Mouse (Mus musculus) left cerebral cortex, postnatal 10 days (tissue): ENCODE results near the gene Gm4553. TPM values are rescaled to one million over a fixed set of nuclear protein-coding genes. Genes with fewer than 3 reads are reported as not detected.
"Not testable (repeated sequence)": the region's sequence is repeated elsewhere in the genome, so short reads cannot be mapped to it uniquely, and the experiment has no call there.

Experiments
- DNase-seq, 2 experiments: peaks; one replicate each; pipeline ENCODE4 v3.0.0; 2021 to 2022; ENCODE audit warnings: low spot score in 2 of 2, mixed read lengths in 1 of 2; ENCODE audit errors: extremely low spot score in 1 of 2
- intact Hi-C: fragments of 180-260 bp; cut with DNase I; formaldehyde crosslinking; loops from one replicate; pipeline ENCODE4 v1.15.1; 2025
- total RNA-seq, 2 experiments: library from RNA; stranded (reverse); gene quantifications; 2 replicates each; pipeline ENCODE4 v1.2.3; 2021

Gene Gm4553
- total RNA-seq, 2 experiments from 2014 or later: not detected

DNA sequence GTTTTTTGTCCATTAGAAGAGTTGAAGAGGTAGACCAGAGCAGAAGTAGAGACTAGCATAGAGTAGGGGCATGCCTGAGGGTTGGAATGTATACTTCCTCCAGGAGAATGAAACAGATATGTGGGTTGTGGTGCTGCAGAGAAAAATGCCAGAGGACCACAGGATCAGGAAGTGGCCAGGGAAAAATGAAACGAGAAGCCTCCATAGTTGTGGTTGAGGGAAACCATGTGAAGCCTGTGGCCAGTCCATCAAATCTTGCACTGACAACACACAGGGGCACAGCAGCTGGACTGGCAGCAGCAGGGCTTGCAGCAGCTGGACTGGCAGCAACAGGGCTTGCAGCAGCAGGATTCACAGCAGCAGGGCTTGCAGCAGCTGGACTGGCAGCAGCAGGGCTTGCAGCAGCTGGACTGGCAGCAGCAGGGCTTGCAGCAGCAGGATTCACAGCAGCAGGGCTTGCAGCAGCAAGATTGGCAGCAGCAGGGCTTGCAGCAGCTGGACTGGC lies 22.0 kb downstream of the Gm4553 start:
- DNase-seq, intact Hi-C loops: not testable (repeated sequence)

DNA sequence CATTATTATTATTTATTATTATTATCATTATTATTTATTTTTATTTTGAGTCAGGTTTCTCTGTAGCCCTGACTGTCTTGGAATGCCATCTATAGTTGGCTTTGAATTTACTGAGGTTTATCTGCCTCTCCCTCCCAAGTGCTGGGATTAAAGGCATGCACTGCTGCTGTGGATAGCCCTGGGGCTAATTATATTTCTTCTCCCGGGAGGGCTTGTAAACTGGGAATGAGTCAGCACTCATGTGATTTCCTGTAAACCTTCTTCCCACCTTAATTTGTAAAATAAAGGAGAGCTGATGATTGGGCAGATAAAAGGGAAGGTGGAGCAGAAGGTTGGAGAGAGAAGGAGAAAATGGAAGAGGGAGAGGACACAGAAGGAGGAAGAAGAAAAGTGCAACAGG lies 24.8 kb downstream of the Gm4553 start:
- no peak for DNase-seq
- intact Hi-C loops: no loop called here

DNA sequence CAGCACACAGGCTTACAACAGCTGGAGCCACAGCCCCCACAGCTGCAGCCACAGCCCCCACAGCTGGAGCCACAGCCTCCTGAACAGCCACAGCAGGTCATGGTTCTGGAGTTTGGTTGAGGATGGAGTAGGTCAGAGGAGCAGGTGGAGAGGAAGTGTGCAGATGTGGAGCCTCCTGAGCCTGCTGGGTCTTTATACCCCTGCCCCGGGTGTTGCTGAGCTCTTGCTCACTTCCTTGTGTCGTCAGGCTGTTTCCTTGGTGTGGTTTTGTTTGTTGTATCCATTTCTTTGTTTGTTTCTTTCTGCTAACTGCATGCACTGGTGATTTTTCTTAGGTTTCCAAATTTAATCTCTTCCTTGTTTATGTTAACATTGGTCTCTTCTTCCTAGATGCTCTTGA lies 29.6 kb downstream of the Gm4553 start, which contains the start of gene Gm39115:
Gm39115 (minus strand) TSS at position 101 of the 400 bp plus-strand sequence.
- not testable (repeated sequence) for DNase-seq

DNA sequence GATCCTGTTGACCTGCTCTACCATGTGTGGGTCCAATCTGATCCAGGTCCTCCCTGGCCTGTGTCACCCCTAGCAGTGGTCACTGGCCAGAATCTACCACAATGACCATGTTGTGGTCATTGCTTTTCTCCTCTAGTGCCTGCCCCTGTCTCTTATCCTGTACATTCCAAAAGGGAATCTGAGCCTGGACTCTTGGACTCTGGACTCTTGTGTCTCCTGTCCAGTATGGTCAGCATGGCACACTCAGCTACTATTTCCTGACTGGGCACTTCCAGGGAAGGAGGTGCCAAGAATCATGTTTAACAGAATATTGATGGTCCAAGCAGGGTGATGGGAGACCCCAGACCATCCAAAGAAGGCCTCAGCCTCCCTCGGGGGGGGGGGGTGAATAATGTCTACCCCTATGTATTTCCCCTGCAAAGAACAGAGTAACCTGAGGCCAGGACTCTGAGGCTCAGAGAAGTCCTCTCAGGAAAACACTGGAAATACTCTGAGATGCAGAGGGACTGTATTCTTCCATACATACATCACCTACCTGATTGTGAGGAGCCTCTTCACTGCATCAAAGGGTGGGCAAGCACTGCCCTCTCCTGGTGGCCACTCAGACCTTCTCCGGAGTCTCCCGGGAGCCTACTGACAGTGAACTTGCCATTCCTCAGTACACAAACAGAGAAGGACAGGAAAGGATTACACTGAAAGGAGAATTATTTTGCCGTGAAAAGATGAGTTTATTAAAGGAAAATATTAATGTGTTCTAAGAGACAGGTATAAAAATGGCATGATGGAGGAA lies 31.1 kb downstream of the Gm4553 start:
- intact Hi-C loops: no loop called here
- peak in 1 of 2 experiments; percentile 41 for DNase-seq

More for the DNA sequence above, 29.6 kb downstream of the Gm4553 start, which contains the start of gene Gm39115:
- intact Hi-C loops: not testable (repeated sequence)

DNA sequence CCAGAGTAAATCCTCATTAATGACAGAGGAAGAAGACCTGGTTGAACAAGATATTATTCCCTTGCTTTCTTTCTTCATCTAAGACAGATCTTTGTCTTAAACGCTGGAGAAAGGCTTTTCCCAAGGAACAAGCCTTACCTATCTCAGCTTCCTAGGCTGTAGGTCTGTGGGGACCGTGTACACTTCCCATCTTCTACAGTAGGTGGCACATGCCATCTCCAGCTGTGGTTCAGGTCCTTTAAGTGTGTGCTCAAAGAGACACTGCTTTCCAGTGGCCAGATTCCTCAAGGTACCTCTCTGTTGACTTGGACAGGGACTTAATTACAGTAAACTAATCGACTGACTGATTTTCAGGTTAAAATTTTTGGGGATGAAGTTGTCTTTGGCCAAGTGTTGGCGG lies 36.7 kb downstream of the Gm4553 start:
- no peak for DNase-seq
- intact Hi-C loops: no loop called here

DNA sequence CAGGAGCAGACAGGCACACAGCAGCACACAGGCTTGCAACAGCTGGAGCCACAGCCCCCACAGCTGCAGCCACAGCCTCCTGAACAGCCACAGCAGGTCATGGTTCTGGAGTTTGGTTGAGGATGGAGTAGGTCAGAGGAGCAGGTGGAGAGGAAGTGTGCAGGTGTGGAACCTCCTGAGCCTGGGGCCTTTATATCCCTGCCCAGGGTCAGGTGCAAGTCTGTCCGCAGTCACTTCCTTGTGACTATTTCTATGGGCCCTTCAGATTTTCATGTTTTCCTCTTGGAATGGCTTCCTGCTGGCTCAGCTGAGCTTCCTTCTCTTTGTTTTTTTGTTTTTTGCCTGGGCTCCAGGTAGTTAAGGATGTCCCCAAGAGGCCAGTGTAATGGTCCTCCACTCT lies 44.9 kb downstream of the Gm4553 start, which contains the start of gene Gm45618:
Gm45618 (minus strand) TSS at position 101 of the 400 bp plus-strand sequence.
- intact Hi-C loops, DNase-seq: not testable (repeated sequence)

DNA sequence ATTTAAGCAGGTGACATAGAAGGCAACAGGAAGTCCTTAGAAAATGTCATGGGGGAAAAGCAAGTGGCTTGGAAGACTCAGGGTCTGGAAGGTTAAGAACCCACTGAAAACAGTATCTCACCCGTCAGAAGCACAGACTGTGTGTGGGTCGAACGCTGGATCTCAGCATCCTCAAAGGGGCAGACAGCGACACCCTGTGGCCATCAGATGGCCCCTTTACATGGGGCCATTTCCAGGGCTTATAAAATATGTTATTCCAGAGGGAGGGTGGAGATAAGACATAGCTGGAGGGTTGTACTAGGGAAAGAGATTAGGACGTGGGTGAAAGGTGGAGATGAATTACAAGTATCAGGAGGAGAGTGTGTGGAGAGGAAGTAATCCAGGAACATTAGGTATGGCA lies 45.9 kb downstream of the Gm4553 start:
- DNase-seq: no peak
- intact Hi-C loops: no loop called here

Other genes with a start within 250 kb of the Gm4553 start
- 100 to 1,000 TPM; 120 to 128 TPM for gene Tollip, start 247.2 kb downstream of the Gm4553 start, total RNA-seq
- gene Brsk2, start 216.0 kb downstream of the Gm4553 start, total RNA-seq: 100 to 1,000 TPM; 175 TPM
- gene Mob2, start 104.7 kb downstream of the Gm4553 start, total RNA-seq: 10 to 100 TPM; 23.6 to 26.7 TPM
- 100 to 1,000 TPM; 157 to 164 TPM for gene Dusp8, start 69.9 kb downstream of the Gm4553 start, total RNA-seq
- not detected for gene Gm45618, start 45.0 kb downstream of the Gm4553 start, total RNA-seq
- gene Gm39115, start 29.7 kb downstream of the Gm4553 start, total RNA-seq: not detected
- not detected for gene Gm45337, start 21.1 kb downstream of the Gm4553 start, total RNA-seq
- gene Gm29735, start 8.6 kb downstream of the Gm4553 start, total RNA-seq: not detected
- gene Krtap5-2, start 10.3 kb upstream of the Gm4553 start, total RNA-seq: not detected
- not detected for gene Gm10153, start 24.6 kb upstream of the Gm4553 start, total RNA-seq
- not detected for gene Krtap5-3, start 35.6 kb upstream of the Gm4553 start, total RNA-seq
- not detected for gene Gm7579, start 46.1 kb upstream of the Gm4553 start, total RNA-seq
- gene Krtap5-5, start 64.2 kb upstream of the Gm4553 start, total RNA-seq: not detected
- not detected for gene Gm40460, start 75.3 kb upstream of the Gm4553 start, total RNA-seq
- gene Gm2431, start 92.6 kb upstream of the Gm4553 start, total RNA-seq: not detected
- not detected for gene Gm4559, start 108.6 kb upstream of the Gm4553 start, total RNA-seq
- not detected for gene Krtap5-1, start 131.4 kb upstream of the Gm4553 start, total RNA-seq
- gene Krtap5-4, start 137.8 kb upstream of the Gm4553 start, total RNA-seq: not detected
- 10 to 100 TPM; 15.3 to 15.8 TPM for gene Ifitm10, start 208.0 kb upstream of the Gm4553 start, total RNA-seq
- 1 to 10 TPM in 1 of 2 experiments, not detected in 1; 1.9 TPM for gene Gm49369, start 216.9 kb upstream of the Gm4553 start, total RNA-seq
- 100 to 1,000 TPM; 244 to 255 TPM for gene Ctsd, start 222.3 kb upstream of the Gm4553 start, total RNA-seq